Mouse (Mus musculus): ENCODE data around the gene Mrap.

Gene Mrap

DNA sequence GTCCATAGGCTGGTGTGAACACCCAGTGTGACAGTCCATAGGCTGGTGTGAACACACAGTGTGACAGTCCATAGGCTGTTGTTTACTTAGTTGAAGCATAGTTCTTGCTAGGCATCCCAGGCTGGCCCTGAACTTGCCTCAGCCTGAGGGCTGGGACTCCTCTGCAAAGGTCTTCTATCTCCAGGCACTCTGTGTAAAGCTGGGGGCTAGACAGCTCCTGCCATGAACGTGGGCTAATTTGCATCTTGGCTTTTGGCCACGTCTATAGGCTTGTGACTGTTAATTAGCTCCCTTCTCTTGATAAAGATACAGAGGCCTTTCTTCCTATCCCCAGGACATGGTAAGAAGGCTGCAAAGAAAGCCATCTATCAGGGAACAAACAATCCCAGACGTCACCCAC, 21.3 kb downstream of the Mrap start:
- no peak for DNase-seq

DNA sequence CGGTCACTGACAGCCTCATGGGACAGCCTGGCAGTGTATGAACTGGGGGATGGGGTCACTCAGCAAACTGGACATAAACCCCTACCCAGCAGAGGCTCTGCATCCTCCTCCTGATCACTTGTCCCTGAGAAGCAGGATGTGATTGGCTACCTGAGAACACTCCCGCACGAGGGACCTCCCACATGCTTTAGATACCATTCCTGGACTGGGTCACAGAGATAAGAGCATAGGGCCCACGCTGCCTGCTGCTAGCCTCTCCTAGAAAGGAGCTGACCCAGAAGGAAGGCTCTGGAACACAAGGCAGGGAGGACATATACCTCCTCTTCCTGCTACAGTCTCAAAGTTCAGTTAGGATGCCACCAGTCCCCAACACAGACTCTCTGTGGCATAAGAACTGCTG, 22.5 kb downstream of the Mrap start:
- no peak for DNase-seq

DNA sequence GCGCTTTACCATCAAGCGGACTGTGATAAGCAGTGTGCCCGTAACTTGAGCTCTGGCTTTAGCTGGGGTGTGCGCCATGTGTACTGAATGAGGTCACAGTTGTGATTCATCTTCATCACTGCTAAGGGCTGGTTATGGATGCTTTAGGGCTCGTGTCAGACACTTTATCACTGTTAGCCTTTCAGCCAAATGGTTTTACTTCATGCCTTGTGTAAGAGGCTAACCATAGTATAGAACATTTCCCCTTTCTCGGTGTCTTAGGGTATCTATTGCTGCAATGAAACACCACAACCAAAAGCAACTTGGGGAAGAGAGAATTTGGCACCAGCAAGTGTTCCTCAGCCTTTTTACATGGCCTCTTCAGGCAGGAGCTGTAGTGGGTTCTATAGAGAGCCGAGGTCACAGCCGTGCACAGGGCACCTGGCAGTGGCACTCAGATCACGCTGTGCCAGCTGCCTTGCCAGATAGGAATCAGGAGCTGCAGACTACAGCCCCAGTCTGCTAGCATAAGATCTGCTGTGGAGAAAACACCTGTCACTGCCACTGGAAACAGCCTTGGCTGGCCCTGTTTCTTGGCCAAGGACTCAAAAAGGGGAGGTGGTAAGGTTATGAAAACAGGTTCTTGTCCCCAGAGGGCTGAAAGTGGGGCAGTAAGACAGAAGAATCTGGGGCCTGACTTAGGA, 27.3 kb downstream of the Mrap start:
- no peak for DNase-seq

DNA sequence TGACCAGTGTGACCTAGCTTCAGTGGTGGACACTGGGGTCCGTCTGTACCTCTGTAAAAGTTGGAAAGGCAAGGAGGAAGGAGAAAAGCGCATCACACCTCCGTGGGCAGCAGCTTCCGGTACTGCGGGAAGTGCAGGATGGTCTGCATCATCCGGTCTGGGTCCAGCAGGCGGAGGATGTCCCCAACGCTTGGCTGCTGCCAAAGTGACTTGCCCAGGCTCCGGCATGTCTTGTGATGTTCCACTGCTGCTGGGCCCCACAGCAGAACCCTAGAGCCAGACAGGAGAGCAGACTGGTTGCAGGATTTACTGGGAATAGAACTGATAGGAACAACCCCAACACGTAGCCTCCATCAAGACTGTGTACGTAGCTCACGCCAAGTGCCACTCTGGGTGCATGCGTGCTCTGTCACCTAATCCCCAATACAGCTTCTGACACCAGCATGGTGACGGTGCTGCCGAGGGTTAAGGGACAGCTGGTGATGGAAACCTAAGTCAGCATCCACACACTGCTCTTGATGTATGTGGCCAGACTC, 29.0 kb downstream of the Mrap start:
- DNase-seq, result no peak

DNA sequence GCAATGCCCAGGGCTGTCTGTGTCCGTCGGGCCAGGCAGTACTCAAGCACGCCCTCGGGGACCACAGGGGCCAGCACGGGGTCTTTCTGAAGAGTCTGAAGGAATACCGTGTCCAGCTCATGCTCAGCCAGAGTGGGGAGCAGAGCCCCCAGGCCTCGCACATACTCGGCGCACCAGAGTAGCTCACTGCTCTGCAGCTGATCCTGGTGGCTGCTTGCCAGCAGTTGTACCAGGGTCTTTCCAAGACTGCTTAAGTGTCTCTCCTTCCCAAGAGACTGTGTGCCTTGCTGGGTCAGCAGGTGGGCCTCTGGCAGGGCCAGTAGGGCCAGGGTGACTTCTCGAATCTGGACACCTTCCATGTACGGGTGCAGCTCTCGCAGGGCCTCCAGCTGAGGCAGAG, 36.2 kb downstream of the Mrap start:
- DNase-seq, result no peak

DNA sequence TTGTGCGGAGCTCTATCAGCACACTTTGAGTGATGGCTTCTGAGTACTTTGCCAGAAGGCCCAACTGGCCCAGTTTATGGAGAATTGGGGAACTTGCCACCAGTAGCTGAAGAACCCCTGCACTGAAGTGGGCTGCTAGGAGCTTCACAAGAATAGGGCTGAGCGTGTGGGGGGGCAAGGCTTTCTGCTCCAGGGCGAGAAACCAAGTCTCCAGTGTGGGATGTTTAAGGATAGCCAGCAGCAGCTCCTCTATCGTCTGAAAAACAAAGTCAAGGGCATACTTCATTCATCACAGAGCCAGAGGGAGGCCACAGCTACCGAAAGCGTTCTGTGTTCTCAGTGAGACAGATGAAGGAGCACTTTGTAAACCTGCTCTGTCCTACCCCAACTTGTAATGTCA, 36.6 kb downstream of the Mrap start:
- no peak for DNase-seq

DNA sequence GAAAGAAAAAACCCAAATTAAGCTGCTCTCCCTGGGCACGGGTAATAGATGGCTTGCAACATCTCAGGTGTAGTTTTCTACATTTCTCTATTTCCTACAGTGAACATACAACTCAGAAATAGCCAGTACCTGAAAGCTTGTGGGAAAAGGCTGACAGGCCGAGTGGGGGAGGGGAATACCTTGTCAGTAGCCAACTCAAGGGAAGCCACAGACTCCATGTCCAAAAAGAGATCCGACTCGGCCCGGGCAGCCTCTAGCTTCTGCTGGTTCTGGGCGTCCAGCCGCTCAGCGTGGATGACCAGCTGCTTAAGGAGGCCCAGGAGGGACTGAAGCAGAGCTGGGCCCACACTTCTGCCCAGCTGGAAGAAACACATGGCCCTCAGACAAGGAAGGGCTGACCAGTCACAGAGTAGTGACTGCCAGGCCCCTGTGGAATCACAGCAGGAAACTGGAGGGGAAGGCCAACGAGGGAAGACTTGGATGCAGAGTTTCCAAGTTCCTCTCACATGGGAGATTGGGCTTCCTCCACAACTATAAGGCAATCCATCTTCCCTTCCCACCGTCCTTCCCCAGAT, 38.0 kb downstream of the Mrap start:
- DNase-seq, result no peak

DNA sequence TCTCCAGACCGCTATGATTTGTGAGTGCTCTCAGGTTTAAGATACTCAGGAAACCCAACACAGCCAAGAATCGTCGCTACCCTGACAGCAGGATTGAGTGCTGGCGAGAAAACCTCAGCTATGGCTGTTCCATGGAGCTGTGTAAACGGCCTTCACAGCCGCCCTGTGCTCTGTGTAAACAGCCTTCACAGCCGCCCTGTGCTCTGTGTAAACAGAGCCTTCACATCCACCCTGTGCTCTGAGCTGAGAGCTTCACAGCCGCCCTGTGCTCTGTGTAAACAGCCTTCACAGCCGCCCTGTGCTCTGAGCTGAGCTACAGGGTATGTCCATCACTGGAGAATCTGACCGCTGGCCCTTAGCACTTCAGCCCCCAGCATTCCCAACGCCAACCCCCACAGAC, 41.8 kb downstream of the Mrap start:
- no peak for DNase-seq

DNA sequence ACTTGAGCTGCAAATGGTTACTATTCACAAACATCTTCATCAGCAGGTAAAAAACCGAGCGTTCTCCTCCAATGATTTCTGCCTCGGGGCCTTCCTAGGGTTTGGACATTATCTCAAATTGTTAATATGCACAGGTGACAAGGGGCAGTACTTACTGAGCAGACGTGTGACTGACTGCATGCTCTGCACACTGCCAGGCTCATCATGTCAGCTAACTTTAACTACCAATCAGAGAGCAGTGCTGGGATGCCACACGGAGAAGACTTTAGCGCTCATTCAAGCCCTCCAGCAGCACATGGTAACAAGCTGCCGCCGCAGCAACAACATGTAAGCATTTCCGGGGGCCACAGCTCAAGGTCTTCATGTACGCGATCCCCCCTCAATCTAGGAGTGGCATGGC, 45.3 kb downstream of the Mrap start:
- DNase-seq, result no peak

DNA sequence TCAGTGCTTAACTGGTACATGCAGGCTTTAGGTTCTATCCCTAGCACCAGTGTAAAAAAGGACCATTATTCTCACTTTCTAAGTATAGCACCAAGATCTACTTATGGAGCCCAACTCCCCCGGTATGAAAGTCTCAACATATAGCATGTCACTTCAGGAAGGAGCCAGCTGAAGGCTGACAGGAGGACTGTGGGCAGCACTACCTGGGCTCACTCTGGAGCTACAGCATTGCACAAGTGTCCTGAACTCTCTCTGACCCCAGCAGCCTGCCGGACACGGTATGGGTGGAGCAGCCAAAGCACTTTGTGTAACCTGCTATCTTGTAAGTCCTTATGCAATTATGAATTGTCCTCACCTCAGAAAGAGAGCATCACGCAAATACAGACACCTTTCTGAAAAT, 47.2 kb downstream of the Mrap start:
- DNase-seq, result no peak

DNA sequence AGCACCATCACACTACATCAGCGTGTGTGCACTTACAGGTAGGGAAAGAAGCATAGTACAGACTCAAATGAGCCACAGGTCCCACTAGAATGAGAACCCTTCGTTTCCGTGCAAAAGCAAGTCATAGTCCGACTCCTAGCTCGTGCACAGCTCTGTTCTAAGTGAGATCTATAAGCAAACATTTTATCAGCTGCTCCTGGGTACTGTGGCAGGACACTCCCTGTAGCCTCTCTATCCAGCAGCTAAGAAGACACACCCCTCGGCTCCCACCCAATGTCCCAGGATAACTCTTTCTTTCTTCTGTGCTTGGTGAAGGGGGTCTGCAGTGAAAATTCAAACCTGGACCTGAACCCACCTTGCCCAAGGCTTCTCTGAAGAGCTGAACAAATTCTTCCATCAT, 50.6 kb downstream of the Mrap start:
- DNase-seq, result no peak

DNA sequence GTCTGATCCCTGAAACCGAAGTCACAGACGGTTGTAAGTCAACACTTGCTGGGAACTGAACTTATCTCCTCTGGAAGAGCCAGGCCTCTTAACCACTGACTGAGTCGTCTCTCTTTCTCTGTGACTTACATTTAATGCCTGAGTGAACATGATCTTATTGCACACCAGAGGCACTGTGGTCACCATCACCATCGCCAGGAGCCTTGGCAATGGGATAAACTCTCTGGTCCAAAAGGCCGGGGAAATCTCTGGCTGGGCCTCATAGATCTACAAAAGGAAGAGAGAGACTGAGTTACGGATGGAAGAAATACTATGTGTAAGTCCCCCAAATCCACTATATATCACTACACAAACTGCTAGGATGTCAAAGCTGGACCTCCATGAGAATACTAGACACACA, 52.9 kb downstream of the Mrap start:
- no peak for DNase-seq

DNA sequence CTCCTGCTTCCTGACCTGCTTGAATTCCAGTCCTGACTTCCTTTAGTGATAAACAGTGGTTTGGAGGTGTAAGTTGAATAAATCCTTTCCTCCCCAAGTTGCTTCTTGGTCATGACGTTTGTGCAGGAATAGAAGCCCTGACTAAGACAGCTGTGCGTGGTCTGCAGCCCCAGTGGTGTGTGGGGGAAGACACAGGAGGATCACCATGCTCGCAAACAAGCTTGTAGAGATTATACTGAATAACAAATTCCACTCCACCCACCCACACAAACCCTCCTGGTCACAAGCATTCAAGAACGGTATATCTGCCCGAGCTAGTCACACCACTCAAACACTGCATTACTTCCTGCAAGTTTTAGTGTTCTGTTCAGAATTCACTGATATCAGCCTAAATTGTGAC, 54.1 kb downstream of the Mrap start:
- no peak for DNase-seq

DNA sequence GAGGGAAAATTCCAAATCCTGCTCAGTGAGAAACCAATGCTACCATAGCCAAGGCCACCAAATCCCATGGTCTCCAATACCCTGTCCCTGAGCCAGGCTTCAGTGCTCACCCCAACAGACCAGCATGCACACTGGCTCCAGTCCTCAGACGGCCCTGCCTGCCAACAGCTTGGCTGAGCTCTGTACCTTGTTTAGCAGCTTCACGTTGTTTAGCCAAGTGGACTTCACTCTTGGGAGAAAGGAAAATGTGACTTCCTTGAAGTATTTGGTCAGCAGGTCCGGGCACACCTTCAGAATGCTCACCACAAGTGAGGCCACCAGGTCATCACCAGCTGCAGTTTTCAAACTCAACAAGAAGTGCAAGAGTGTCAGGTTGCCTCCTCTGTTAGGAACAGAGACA, 54.5 kb downstream of the Mrap start:
- no peak for DNase-seq

DNA sequence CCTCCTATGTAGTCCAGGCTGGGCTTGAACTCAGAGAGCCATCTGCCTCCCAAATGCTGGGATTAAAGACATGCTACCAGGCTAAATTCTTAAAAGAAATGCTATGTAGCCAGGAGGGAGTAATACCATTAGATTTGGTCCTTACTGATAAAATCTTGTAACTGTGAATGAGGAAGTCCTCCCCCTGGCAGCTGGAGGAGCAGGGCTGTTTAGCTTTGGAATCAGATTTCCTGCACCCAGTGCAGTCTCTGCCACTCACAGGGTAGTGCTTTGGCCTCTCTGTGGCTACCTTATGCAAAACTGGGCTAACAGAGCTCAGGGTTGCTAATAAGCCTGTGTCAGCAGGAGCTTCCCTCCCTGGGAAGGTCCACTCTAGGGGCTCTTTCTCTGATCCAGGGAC, 56.7 kb downstream of the Mrap start:
- DNase-seq, result no peak

DNA sequence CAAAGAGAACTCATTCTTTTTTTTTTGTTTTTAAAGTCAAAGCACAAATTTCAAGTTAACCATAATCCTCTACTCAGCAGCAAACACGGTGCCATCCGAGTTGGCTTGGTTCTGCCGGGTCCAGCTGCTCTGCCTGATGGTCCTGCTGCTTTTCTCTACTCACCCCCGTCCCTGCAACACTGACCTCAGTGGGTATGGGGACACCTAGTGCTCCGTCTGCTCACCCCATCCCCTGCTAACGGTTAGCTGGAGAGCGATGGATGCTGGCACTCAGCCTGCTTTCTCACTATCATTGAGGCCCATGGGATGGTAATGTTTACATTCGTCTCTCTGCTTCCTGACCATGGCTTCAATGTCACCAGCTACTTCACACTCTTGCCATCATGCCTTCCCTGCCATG, 60.4 kb downstream of the Mrap start:
- DNase-seq, result no peak

DNA sequence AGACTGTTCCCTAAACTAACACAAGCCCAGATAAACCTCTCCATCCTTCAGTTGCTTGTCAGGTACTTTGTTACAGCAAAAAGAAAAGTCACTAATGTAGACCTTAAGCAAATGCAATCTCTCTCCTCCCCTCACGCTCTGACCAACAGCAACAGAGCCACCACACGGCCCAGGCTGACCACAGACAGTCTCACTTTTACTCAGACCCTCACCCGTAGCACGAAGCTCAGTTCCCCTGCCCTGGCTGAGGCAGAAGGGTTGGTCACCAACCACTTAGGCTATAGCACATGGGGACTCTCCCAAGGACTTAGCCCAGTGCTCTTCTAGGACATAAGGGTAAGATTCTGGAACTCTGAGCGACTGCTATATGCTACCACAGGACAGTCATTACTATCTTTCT, 60.8 kb downstream of the Mrap start:
- DNase-seq, result no peak

All from cerebellum, adult 8-10 months (tissue).